Mouse (Mus musculus) cerebellum, adult (tissue): ENCODE measurements around the gene Knop1.

Experiments used
- ATAC-seq: cut with Nextera tagmentation; 2 replicates; pipeline ENCODE4 v1.9.2; 2017; ENCODE audit warnings: mild to moderate bottlenecking, moderate library complexity, mixed read lengths; ENCODE audit not compliant: insufficient number of reproducible peaks, low FRiP score, low TSS enrichment

Knop1 gene

GRCm38 (mm10) chr7:118801791-118802190 is 54.3 kb downstream of the Knop1 start:
- ATAC-seq = no peak

- ATAC-seq = no peak
Observed at GRCm38 (mm10) chr7:118800112-118800734, 55.8 kb downstream of the Knop1 start.

- ATAC-seq = no peak
Observed at GRCm38 (mm10) chr7:118798105-118798570, 57.9 kb downstream of the Knop1 start.

- ATAC-seq = no peak
Observed at GRCm38 (mm10) chr7:118797600-118797999, 58.5 kb downstream of the Knop1 start.

GRCm38 (mm10) chr7:118796838-118797237 is 59.2 kb downstream of the Knop1 start:
- ATAC-seq = no peak

DNA sequence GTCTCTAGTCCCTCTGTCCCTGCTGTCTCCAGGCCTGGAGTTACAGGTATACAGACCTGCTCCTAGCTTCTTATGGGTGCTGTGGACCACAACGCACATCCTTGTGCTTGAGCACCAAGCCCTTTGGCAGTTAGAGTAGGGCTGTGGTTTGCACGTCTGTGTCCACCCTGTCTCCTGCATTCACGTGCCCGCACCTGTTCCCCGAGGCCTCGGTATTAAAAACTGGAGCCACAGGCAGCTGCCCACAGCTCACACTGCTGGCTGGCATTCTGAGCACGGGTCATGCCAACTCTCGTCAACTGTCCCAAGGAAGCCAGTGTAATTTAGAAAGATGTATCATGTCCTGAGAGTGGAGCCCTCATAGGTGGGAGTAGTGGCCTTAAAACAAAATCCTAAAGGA is 60.3 kb downstream of the Knop1 start:
- ATAC-seq = no peak

GRCm38 (mm10) chr7:118793899-118794298 is 62.2 kb downstream of the Knop1 start:
- ATAC-seq = no peak
